Mouse (Mus musculus): ENCODE measurements around the gene Arid3a.
A peak's percentile ranks its signal among the peaks of the same experiment; 100 is the strongest.

Gene Arid3a

DNA sequence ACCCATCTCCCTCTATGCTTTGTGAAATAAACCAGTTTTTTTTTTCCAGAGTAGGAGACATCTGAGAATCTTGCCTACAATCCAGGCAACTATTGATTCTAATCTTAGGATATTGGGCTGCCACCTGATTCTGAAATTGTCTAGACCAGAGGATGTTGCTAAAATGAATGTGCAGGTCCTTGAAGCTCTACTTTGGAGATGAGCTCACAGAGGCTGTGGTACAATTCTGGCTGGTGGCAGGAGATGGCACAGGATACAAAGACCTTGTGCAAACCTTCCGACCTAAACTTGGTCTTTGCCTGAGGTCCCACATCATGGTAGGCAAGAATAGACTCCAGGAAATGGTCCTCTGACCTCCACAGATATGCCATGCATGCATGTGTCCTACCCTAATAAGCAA is 68.8 kb downstream of the Arid3a start:
- no peak for DNase-seq (ENCODE audit: low spot score in 2 of 2)

DNA sequence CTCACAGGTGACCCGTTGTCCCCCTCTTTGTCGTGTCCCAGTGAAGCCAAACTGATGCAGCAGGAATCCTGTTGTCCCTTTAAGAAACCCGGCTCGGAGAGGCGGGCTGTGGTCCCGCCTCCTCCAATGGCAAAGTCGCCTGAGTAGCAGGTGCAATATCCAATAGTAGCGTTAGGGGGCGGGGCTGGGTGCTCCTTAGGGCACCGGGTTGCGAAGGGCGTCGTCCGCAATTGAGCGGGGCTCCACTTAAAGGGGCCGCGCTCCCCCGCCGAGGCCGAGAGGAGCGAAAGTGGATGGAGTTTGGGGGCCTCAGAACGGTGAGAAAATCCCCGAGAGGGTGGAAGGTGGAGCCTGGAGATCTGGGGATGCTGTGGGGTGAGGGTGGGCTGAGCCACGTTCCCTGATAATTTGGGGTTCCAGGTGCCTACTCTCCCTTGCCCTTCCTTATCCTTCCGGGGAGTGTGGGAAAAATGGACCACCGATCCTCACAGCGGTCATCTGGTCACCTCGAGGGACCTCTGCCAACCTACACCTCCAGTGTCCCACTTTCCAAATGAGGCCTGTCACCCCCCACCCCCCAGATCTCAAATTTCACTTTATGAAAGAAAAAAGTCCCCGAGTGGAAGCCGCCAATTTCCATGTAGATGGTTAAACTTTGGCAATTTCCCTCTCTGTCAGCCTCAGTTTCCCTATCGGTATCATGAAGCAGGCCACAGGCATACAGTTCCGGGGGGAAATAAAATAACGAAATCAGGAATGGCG is 69.6 kb downstream of the Arid3a start, which contains the start of gene Abca7:
Abca7 (plus strand) TSS at position 223 of the 762 bp plus-strand sequence.
- peak; percentile 95 to 96 for DNase-seq (ENCODE audit: low spot score in 2 of 2)

DNA sequence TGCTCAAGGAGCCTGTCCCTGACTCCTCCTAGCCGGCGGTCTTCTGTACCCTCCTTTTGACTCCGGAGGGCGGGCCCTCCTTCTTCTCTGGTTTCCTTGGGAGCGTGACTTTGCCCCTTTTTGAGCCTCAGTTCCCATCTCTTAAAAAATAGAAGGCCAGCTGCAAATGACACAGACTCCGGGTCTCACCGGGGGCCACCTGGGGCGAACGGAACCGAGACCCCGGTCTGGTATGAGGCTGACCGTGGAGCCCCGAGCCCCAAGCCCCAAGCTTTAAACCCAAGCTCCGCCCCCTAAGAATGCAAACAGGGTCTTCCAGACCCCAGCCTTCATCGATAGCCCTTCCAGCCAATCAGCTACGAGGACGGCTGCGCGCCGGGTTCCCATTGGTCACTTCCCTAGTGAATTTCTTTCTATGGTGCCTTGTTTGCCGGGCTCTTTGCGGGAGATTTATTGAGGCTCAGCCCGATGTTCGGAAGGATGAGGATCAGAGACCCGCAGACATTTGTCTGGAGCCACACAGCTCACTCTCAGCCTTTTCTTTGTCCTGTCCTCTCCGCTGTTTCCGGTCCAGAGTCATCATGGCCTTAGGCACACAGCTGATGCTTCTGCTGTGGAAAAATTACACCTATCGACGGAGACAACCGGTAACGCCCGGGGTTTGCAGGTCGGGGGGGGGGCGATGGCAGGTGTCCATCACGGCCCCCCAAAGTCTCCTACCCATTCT is 70.4 kb downstream of the Arid3a start:
- peak; percentile 66 to 84 for DNase-seq (ENCODE audit: low spot score in 2 of 2)

DNA sequence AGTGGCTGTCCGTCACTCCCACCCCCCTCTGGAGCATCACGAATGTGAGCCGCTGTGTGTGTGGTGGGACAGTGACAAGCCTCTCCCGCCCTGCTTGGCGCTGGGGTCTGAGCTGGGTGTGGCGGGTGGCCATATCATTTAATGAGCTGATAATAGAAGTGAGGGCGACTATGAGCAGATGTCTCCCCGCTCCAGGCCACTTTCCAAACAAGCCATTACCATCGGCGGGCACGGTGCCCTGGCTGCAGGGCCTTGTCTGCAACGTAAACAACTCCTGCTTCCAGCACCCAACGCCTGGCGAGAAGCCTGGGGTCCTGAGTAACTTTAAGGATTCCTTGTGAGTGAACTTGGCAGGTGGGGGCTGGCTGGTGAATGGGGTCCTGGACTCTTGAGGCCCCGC is 71.0 kb downstream of the Arid3a start:
- DNase-seq (ENCODE audit: low spot score in 2 of 2) = peak in 1 of 2 experiments; percentile 57

DNA sequence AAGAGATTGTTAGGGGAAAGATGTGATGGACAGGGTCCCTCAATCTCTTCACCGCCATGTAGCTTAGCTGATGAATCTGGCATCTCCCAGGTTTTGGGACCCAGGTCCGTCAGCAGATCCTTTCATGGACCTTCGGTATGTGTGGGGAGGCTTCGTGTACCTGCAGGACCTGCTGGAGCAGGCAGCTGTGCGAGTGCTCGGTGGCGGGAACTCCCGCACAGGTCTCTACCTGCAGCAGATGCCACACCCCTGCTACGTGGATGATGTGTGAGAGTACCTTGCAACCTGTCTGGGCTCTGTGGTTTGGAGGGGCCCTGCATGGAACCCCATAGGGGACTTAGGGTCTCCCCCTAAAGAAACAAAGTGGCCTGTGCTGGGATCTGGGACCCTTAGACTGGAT is 75.1 kb downstream of the Arid3a start:
- DNase-seq (ENCODE audit: low spot score in 2 of 2) = no peak

DNA sequence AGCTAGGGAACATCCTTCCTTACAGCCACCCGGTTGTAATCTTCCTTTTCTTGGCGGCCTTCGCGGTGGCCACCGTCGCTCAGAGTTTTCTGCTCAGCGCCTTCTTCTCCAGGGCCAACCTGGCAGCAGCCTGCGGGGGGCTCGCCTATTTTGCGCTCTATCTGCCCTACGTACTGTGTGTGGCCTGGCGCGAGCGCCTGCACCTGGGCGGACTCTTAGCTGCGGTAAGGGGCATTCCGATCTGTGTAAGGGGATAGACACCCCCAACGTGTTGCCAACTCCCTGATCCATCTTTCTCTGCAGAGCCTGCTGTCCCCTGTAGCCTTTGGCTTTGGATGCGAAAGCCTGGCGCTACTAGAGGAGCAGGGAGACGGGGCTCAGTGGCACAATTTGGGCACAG is 76.0 kb downstream of the Arid3a start:
- no peak for DNase-seq (ENCODE audit: low spot score in 2 of 2)

DNA sequence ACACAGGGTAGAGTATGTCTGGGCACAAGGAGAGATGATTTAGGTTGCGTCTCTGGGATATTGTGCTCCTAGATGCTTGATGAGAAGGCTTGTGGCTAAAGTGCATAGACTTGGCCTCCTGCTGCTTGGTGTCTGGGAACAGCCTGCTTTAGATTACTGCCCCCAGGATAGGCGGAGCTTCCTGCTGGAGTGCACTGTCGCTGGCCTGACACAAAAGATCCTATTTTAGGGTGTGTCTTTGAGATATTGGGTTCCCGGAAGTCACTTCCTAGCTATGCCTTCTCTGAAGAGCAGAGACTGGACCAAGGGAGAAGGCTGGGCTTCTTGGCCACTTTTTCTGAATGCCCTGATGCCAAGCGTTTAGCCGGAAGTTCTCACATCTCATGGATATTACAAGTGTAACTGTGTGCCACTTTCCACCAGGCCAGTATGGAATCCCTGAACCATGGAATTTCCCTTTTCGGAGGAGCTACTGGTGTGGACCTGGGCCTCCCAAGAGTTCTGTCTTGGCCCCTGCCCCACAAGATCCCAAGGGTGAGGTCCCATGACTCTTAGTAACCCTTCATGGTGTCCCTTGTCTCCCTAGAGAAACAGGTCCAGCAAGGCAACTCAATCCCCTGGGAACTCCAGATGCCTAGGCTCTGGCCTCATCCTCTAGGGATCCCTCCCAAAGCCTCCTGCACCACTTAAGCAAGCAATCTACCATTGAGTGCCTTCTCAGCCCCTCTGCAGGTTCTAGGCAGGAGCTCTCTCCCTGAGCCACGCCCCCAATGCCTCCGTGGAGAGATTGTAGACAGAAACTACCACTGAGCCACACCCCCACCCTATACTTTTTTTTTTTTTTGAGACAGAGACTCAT is 76.8 kb downstream of the Arid3a start:
- DNase-seq (ENCODE audit: low spot score in 2 of 2) = peak in 1 of 2 experiments; percentile 56

DNA sequence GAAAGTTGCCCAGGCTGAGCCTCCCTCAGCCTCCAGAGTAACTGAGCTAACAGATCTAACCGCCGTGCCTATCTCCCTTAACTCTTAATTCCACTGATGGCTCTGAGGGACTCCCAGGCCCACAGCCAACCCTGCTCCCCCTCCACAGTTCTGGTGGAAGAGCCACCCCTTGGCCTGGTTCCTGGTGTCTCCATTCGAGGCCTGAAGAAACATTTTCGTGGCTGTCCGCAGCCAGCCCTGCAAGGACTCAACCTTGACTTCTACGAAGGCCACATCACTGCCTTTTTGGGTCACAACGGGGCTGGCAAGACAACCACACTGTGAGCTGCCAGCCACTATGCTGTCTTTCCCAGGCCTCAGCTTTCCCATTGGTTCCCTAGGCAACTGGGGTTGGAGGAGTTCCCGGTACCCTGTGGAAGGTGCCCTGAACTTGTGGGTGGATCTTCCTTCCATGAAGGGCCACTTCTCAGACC is 77.4 kb downstream of the Arid3a start:
- no peak for DNase-seq (ENCODE audit: low spot score in 2 of 2)

Measured in heart, adult 9 months (tissue).